Comparison of ENCODE assay signal across 13 mouse cellular contexts in the genomic region with DNA sequence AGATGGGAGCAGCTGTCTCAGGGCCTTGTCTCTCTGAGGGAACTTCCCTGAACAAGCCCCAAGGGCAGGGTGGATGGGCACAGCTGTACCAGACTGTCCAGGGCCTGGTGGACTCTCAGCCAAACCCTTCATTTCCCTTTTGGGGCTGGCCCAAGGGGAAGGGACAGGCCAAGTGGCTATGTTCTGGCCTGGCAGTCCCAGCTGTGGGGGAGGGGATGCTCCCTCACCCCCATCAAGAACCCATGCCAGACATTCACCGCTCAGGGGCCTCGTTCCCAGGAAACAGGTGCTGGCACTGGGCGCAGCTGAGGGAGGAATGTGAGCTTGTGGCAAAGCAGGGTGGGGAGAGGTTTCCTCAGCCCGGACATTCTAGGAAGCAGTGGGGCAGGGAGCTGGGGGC. TPM values are rescaled to one million over a fixed set of nuclear protein-coding genes. Genes with fewer than 3 reads are reported as not detected.
DNase-seq lines count a peak whose midpoint lies in the region; ATAC-seq and TF ChIP-seq lines count a peak whose summit lies in the region.
"Had no signal": no experiment of that assay in that cellular context is flagged by ENCODE, and none has a peak within 500 bp of the region (broad histone marks: within the 10 kb centered on the region; RNA-seq: fewer than 3 reads in every experiment).

No protein-coding gene starts in this region.

- WGBS in midbrain, embryonic 16.5 days = 73% methylated on average over 4 of the region's 4 CpGs
- WGBS in midbrain, embryonic 14.5 days = 71% methylated on average over 4 of the region's 4 CpGs
- WGBS in limb, embryonic 14.5 days = 31% methylated on average over 4 of the region's 4 CpGs

- 0 out of 2 replicates have a peak, but pooled peaks have one; percentile 23 for ATAC-seq in midbrain, embryonic 16.5 days
- ATAC-seq in midbrain, embryonic 14.5 days (ENCODE audit: low FRiP score, low TSS enrichment) = no peak
- ATAC-seq in limb, embryonic 14.5 days (ENCODE audit: low FRiP score, low read depth) = peak; percentile 27
- ATAC-seq: intestine, postnatal 0 days had no signal

- H3K27me3 ChIP-seq in midbrain, embryonic 16.5 days (ENCODE audit: control insufficient read depth, insufficient read depth, low read depth, low read length) = no peaks in the 10 kb centered on the region
- H3K27me3 ChIP-seq in midbrain, embryonic 14.5 days (ENCODE audit: control insufficient read depth, insufficient read depth, low read length) = no peaks in the 10 kb centered on the region
- no peaks in the 10 kb centered on the region for H3K27me3 ChIP-seq in limb, embryonic 14.5 days (ENCODE audit: control insufficient read depth, insufficient read depth, low read length)
- H3K27me3 ChIP-seq: heart, embryonic 12.5 days had no signal

- no peak overlapping the region for H3K4me3 ChIP-seq in midbrain, embryonic 16.5 days (ENCODE audit: low read depth, low read length)
- no peak overlapping the region for H3K4me3 ChIP-seq in midbrain, embryonic 14.5 days (replicated peaks; ENCODE audit: low read depth, low read length)
- no peak overlapping the region for H3K4me3 ChIP-seq in gastrocnemius, adult 2 months
- H3K4me3 ChIP-seq in limb, embryonic 14.5 days (replicated peaks; ENCODE audit: low read length) = no peak overlapping the region
- H3K4me3 ChIP-seq: heart, embryonic 12.5 days; myocyte had no signal

- peaks cover 7% of the 10 kb centered on the region for H3K4me1 ChIP-seq in midbrain, embryonic 16.5 days (ENCODE audit: control insufficient read depth, insufficient read depth, low read length)
- peaks cover 13% of the 10 kb centered on the region; the same call in 1 of the 2 replicates for H3K4me1 ChIP-seq in midbrain, embryonic 14.5 days (ENCODE audit: control insufficient read depth, insufficient read depth, low read length)
- peaks cover 17% of the 10 kb centered on the region for H3K4me1 ChIP-seq in limb, embryonic 14.5 days (ENCODE audit: control insufficient read depth, insufficient read depth, low read length)

- no peak overlapping the region for H3K27ac ChIP-seq in midbrain, embryonic 16.5 days (ENCODE audit: low read length)
- no peak overlapping the region for H3K27ac ChIP-seq in midbrain, embryonic 14.5 days (replicated peaks; ENCODE audit: low read depth, low read length)
- no peak overlapping the region for H3K27ac ChIP-seq in gastrocnemius, adult 2 months
- H3K27ac ChIP-seq in limb, embryonic 14.5 days (replicated peaks; ENCODE audit: low read depth, low read length) = no peak overlapping the region

- TF ChIP-seq CTCF in gastrocnemius, adult 2 months (IDR thresholded peaks at IDR 0.05) = no peak

- no peak for TF ChIP-seq POLR2A in limb, embryonic 14.5 days (IDR thresholded peaks at IDR 0.05; ENCODE audit: borderline replicate concordance, extremely low read depth, insufficient read depth, insufficient read length)

- intact Hi-C loops in heart, postnatal 36 days (cut with DNase I) = no loop called here
- intact Hi-C loops in gastrocnemius, adult 2 months (cut with DNase I) = no loop called here

- H3K9me3 ChIP-seq in midbrain, embryonic 16.5 days (replicated peaks; ENCODE audit: control insufficient read depth, low read length, poor library complexity, severe bottlenecking) = no peaks in the 10 kb centered on the region
- 0 out of 2 replicates have a peak, but pooled peaks cover 3% of the 10 kb centered on the region for H3K9me3 ChIP-seq in midbrain, embryonic 14.5 days (ENCODE audit: control insufficient read depth, low read length)
- 0 out of 2 replicates have a peak, but pooled peaks cover 4% of the 10 kb centered on the region for H3K9me3 ChIP-seq in limb, embryonic 14.5 days (ENCODE audit: control insufficient read depth, low read length)

- peak; percentile 35 for DNase-seq in heart, postnatal 4 days
- no peak for DNase-seq in heart, postnatal 36 days
- no peak for DNase-seq in midbrain, embryonic 14.5 days
- DNase-seq in gastrocnemius, adult 2 months = peak; percentile 63
- peak; percentile 12 for DNase-seq in limb, embryonic 14.5 days (ENCODE audit: low spot score)
- DNase-seq in thymus, adult 18-20 months = no peak
- DNase-seq in kidney, adult 9 months = no peak
- DNase-seq: adrenal gland, adult 8-10 months had no signal

- no peak overlapping the region for H3K4me2 ChIP-seq in midbrain, embryonic 16.5 days (ENCODE audit: low read length)
- no peak overlapping the region for H3K4me2 ChIP-seq in midbrain, embryonic 14.5 days (ENCODE audit: low read length)
- H3K4me2 ChIP-seq in limb, embryonic 14.5 days (replicated peaks; ENCODE audit: low read depth, low read length, severe bottlenecking) = no peak overlapping the region
- H3K4me2 ChIP-seq: heart, embryonic 12.5 days; liver, embryonic 11.5 days had no signal

- no peak overlapping the region for H3K9ac ChIP-seq in midbrain, embryonic 16.5 days (ENCODE audit: low read depth, low read length)
- H3K9ac ChIP-seq in midbrain, embryonic 14.5 days (replicated peaks; ENCODE audit: low read length) = no peak overlapping the region
- no peak overlapping the region for H3K9ac ChIP-seq in limb, embryonic 14.5 days (ENCODE audit: low read depth, low read length, severe bottlenecking)
- H3K9ac ChIP-seq: heart, embryonic 12.5 days had no signal

- H3K36me3 ChIP-seq in midbrain, embryonic 16.5 days (ENCODE audit: control insufficient read depth, insufficient read depth, low read length) = 0 out of 2 replicates have a peak, but pooled peaks cover 2% of the 10 kb centered on the region
- no peaks in the 10 kb centered on the region for H3K36me3 ChIP-seq in midbrain, embryonic 14.5 days (ENCODE audit: control insufficient read depth, insufficient read depth, low read length)
- no peaks in the 10 kb centered on the region for H3K36me3 ChIP-seq in limb, embryonic 14.5 days (ENCODE audit: control insufficient read depth, insufficient read depth, low read length)
- H3K36me3 ChIP-seq: heart, embryonic 12.5 days had no signal

RNA-seq across cellular contexts. Expression of a gene that starts 15.5 kb away (rescaled TPM):
- total RNA-seq in heart, postnatal 4 days (2021) = 1 to 10 TPM; 4.8 to 5.1 TPM
- total RNA-seq in heart, postnatal 36 days (2021) = 1 to 10 TPM; 1.1 to 2.6 TPM
- 3.0 and 3.5 TPM in 2 replicates for polyA plus RNA-seq in midbrain, embryonic 16.5 days (2015; fragmentation: Nextera tagmentation; extraction: Ambion mirVana)
- 3.5 and 5.3 TPM in 2 replicates for polyA plus RNA-seq in midbrain, embryonic 14.5 days (2014; fragmentation: Nextera tagmentation; extraction: Ambion mirVana)
- under 1 TPM; 0.23 to 0.84 TPM for total RNA-seq in gastrocnemius, adult 2 months (2021)
- polyA plus RNA-seq in limb, embryonic 14.5 days (2012; rRNA removed) = 11.6 and 13.3 TPM in 2 replicates
- polyA plus RNA-seq in limb, embryonic 14.5 days (2014; fragmentation: Nextera tagmentation; extraction: Ambion mirVana) = 7.4 and 8.0 TPM in 2 replicates

Comparison
In these comparisons a context has a peak if more than half of its experiments do, and no peak if none do; other contexts are left out.
1. DNase-seq: peak in heart, postnatal 4 days (single experiment), gastrocnemius, adult 2 months (single experiment) and limb, embryonic 14.5 days (single experiment); none in heart, postnatal 36 days (0 of 2), midbrain, embryonic 14.5 days (single experiment), thymus, adult 18-20 months (0 of 2) and kidney, adult 9 months (single experiment).